Mouse (Mus musculus): ENCODE data around the gene Rassf10. TPM values are rescaled to one million over a fixed set of nuclear protein-coding genes. Genes with fewer than 3 reads are reported as not detected.

The Rassf10 gene
- polyA plus RNA-seq, 1 experiment, result 0.99 TPM

DNA sequence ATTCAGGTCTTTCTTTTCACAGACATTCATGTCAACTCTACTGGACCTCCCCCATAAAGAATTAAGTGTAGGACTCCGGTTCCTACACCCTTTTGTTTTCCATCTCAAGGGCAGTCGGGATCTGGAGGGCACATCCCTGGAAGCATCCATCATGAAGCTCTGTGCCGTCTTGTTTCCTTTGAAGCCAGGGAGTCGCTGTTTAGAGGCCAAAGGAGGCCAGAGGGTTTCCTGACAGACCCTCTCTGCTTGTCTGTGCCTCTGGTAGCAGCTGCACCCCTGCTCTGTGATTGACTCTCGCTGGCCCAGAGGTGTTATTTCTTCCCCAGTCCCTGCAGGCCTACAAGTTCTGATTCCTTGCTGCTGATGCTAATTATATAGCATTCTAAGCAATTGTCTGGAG is 14.8 kb upstream of the Rassf10 start:
- Histone ChIP-seq H3K27ac (ENCODE audit: insufficient read depth, low read depth, low read length) (no peak overlapping the region), H3K36me3 (ENCODE audit: control insufficient read depth, insufficient read depth, low read length) (no peaks in the 10 kb centered on the region), H3K4me1 (ENCODE audit: control insufficient read depth, insufficient read depth, insufficient read length, low read length) (no peaks in the 10 kb centered on the region), H3K4me3 (ENCODE audit: low read depth, low read length) (no peak overlapping the region), H3K27me3 (ENCODE audit: control insufficient read depth, insufficient read depth, low read length) (no peaks in the 10 kb centered on the region)
- 79% methylated on average over 5 of the region's 5 CpGs for WGBS
- TF ChIP-seq CTCF (IDR thresholded peaks at IDR 0.05; ENCODE audit: extremely low read depth, insufficient read length, insufficient replicate concordance, low read depth, low read length) (no peak), POLR2A (IDR thresholded peaks at IDR 0.05; ENCODE audit: low read depth, low read length) (no peak)

DNA sequence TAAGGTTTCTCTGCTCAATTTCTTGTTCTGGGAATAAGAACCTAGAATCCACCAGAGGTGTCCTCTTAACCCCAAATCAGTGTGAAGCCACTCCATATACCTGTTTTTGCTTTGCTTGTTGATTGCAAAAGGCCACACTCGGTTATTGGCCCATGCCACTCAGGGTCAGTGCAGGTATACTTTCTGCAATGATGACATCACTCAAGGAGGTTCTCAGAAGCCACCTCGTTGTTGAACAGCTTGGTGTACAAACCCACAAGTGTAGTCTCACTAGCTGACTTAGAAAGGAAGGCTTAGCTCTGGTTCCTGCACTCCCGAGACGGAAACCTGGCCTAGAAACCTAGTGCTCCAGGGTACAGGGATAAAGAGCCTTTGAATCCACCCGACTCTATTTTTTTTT is 11.2 kb upstream of the Rassf10 start:
- H3K4me1 ChIP-seq (ENCODE audit: control insufficient read depth, insufficient read depth, insufficient read length, low read length), result no peaks in the 10 kb centered on the region
- no peaks in the 10 kb centered on the region for H3K27me3 ChIP-seq (ENCODE audit: control insufficient read depth, insufficient read depth, low read length)
- 62% methylated on average over 5 of the region's 5 CpGs for WGBS
- H3K36me3 ChIP-seq (ENCODE audit: control insufficient read depth, insufficient read depth, low read length), result no peaks in the 10 kb centered on the region
- H3K4me3 ChIP-seq (ENCODE audit: low read depth, low read length), result no peak overlapping the region
- TF ChIP-seq POLR2A (IDR thresholded peaks at IDR 0.05; ENCODE audit: low read depth, low read length) (no peak), CTCF (IDR thresholded peaks at IDR 0.05; ENCODE audit: extremely low read depth, insufficient read length, insufficient replicate concordance, low read depth, low read length) (no peak)
- no peak overlapping the region for H3K27ac ChIP-seq (ENCODE audit: insufficient read depth, low read depth, low read length)

DNA sequence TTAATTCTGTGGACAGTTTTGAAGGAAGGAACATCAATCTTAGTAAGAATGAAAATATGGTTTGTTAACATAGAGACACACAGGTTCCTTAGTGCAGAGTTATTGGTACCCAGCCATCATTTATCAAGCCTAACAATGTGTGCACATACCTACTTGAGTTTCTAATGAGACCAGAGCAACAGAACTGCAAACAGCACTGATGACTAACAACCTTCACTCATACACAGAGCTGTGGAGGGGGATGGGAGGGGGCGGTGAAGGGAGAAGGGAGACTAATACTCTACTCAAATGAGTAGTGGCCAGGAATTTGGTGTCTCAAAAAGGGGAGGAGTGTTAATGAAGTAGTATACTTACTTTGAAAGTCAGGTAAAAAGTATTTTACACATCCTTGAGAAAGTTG is 10.7 kb upstream of the Rassf10 start:
- Histone ChIP-seq H3K27me3 (ENCODE audit: control insufficient read depth, insufficient read depth, low read length) (no peaks in the 10 kb centered on the region), H3K27ac (ENCODE audit: insufficient read depth, low read depth, low read length) (no peak overlapping the region), H3K4me3 (ENCODE audit: low read depth, low read length) (no peak overlapping the region), H3K36me3 (ENCODE audit: control insufficient read depth, insufficient read depth, low read length) (no peaks in the 10 kb centered on the region), H3K4me1 (ENCODE audit: control insufficient read depth, insufficient read depth, insufficient read length, low read length) (no peaks in the 10 kb centered on the region)
- no peak for TF ChIP-seq POLR2A (IDR thresholded peaks at IDR 0.05; ENCODE audit: low read depth, low read length)
- no peak for TF ChIP-seq CTCF (IDR thresholded peaks at IDR 0.05; ENCODE audit: extremely low read depth, insufficient read length, insufficient replicate concordance, low read depth, low read length)
- 74% methylated on average over 1 of the region's 1 CpGs for WGBS

DNA sequence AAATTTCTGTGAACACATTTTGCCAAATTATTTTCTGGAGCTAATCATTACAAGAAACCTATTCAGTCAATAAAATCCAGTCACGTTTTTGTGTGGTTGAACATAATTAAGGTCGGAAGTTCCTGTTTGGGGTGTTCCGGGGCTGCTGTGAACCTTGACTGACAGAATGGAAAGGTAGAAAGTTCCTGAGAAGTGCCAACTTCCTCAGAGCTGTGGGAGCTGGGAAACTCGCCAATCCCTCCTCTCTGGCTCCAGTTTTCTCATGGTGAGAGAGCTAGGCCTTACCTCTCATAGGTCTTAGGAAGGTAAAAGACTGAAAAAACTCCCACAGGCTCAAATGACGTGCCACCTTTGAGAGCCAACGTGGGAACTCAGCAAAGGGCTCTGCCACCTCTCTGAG is 7.1 kb upstream of the Rassf10 start:
- 22% methylated on average over 6 of the region's 6 CpGs for WGBS
- Histone ChIP-seq H3K4me1 (ENCODE audit: control insufficient read depth, insufficient read depth, insufficient read length, low read length) (no peaks in the 10 kb centered on the region), H3K27ac (ENCODE audit: insufficient read depth, low read depth, low read length) (no peak overlapping the region), H3K36me3 (ENCODE audit: control insufficient read depth, insufficient read depth, low read length) (no peaks in the 10 kb centered on the region), H3K4me3 (ENCODE audit: low read depth, low read length) (no peak overlapping the region), H3K27me3 (ENCODE audit: control insufficient read depth, insufficient read depth, low read length) (no peaks in the 10 kb centered on the region)
- no peak for TF ChIP-seq CTCF (IDR thresholded peaks at IDR 0.05; ENCODE audit: extremely low read depth, insufficient read length, insufficient replicate concordance, low read depth, low read length)
- no peak for TF ChIP-seq POLR2A (IDR thresholded peaks at IDR 0.05; ENCODE audit: low read depth, low read length)

DNA sequence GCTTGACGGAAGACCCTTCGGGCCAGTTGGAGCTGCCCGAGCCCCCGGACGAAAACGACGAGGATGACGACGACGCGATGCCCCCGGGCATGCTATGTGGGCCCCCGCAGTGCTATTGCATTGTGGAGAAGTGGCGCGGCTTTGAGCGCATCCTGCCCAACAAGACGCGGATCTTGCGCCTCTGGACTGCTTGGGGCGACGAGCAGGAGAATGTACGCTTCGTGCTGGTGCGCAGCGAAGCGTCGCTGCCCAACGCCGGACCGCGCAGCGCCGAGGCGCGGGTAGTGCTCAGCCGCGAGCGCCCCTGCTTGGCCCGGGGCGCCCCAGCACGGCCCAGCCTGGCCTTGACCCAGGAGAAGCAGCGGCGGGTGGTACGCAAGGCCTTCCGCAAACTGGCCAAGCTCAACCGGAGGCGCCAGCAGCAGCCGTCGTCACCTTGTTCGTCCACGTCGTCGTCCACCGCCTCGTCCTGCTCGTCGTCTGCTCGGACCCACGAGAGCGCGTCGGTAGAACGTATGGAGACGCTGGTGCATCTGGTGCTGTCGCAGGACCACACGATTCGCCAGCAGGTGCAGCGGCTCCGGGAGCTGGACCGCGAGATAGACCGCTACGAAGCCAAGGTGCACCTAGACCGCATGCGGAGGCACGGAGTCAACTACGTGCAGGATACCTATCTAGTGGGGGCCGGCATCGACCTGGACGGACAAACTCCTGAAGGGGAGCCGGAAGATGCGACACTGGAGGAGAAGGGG is 765 bp downstream of the Rassf10 start:
- 1% methylated on average over 82 of the region's 82 CpGs for WGBS
- Histone ChIP-seq H3K27me3 (ENCODE audit: control insufficient read depth, insufficient read depth, low read length) (peaks cover 13% of the 10 kb centered on the region; the same call in 1 of the 2 replicates), H3K36me3 (ENCODE audit: control insufficient read depth, insufficient read depth, low read length) (no peaks in the 10 kb centered on the region), H3K4me1 (ENCODE audit: control insufficient read depth, insufficient read depth, insufficient read length, low read length) (peaks cover 14% of the 10 kb centered on the region), H3K27ac (ENCODE audit: insufficient read depth, low read depth, low read length) (no peak overlapping the region), H3K4me3 (ENCODE audit: low read depth, low read length) (peak overlapping the region; percentile 59)
- TF ChIP-seq POLR2A (IDR thresholded peaks at IDR 0.05; ENCODE audit: low read depth, low read length) (no peak), CTCF (IDR thresholded peaks at IDR 0.05; ENCODE audit: extremely low read depth, insufficient read length, insufficient replicate concordance, low read depth, low read length) (no peak)

DNA sequence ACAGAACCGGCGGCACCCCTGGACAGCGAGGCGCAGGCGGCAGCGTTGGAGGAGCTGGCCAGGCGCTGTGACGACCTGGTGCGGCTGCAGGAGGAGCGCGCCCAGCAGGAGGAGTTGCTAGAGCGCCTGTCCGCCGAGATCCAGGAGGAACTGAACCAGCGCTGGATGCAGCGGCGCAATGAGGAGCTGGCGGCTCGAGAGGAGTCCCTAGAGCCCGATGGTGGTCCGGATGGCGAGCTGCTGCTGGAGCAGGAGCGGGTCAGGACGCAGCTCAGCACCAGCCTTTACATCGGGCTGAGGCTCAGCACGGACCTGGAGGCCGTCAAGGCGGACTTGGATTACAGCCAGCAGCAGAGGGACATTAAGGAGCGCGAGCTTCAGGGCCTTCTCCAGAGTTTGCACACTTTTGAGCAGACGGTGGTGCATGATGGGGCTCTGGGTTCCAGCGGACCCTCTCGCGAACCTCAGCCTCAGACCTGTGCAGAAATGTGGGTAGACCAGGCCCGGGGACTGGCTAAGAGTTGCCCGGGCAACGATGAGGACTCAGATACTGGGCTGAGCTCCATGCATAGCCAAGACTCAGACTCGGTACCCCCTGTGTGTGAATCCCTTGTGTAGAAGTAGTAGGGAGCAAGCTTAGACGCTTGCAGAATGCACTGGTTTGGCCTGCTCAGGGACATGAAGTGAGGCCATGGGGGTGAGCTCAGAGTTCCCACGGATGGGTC is 1.5 kb downstream of the Rassf10 start:
- TF ChIP-seq CTCF (IDR thresholded peaks at IDR 0.05; ENCODE audit: extremely low read depth, insufficient read length, insufficient replicate concordance, low read depth, low read length) (no peak), POLR2A (IDR thresholded peaks at IDR 0.05; ENCODE audit: low read depth, low read length) (no peak)
- WGBS, result 4% methylated on average over 40 of the region's 40 CpGs
- H3K27ac ChIP-seq (ENCODE audit: insufficient read depth, low read depth, low read length), result no peak overlapping the region

DNA sequence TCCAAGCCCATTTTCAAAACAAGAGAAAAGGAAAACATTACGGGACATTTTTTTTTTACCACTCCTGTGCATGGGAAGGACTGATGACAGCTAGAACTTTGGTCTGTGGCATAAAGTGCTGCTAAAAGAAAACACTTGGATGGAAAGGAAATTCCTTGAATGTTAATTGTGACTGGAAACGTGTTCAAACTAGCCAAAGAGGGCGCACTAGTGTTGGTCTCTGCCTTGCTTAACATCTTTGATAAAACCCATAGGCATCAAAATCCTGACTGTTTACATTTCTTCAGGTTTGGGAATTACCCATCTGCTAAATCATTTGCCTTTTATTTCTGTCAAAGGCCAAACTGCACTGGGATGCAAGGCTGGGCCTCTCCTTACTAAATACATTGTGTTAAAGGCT is 2.2 kb downstream of the Rassf10 start:
- Histone ChIP-seq H3K4me3 (ENCODE audit: low read depth, low read length) (no peak overlapping the region), H3K36me3 (ENCODE audit: control insufficient read depth, insufficient read depth, low read length) (no peaks in the 10 kb centered on the region), H3K27me3 (ENCODE audit: control insufficient read depth, insufficient read depth, low read length) (peaks cover 13% of the 10 kb centered on the region; the same call in 1 of the 2 replicates), H3K4me1 (ENCODE audit: control insufficient read depth, insufficient read depth, insufficient read length, low read length) (peaks cover 14% of the 10 kb centered on the region), H3K27ac (ENCODE audit: insufficient read depth, low read depth, low read length) (no peak overlapping the region)
- no peak for TF ChIP-seq POLR2A (IDR thresholded peaks at IDR 0.05; ENCODE audit: low read depth, low read length)
- no peak for TF ChIP-seq CTCF (IDR thresholded peaks at IDR 0.05; ENCODE audit: extremely low read depth, insufficient read length, insufficient replicate concordance, low read depth, low read length)
- WGBS, result 18% methylated on average over 3 of the region's 3 CpGs

More for the DNA sequence above, 1.5 kb downstream of the Rassf10 start:
- Histone ChIP-seq H3K36me3 (ENCODE audit: control insufficient read depth, insufficient read depth, low read length) (no peaks in the 10 kb centered on the region), H3K4me3 (ENCODE audit: low read depth, low read length) (peak overlapping the region; percentile 59), H3K4me1 (ENCODE audit: control insufficient read depth, insufficient read depth, insufficient read length, low read length) (peaks cover 14% of the 10 kb centered on the region), H3K27me3 (ENCODE audit: control insufficient read depth, insufficient read depth, low read length) (peaks cover 13% of the 10 kb centered on the region; the same call in 1 of the 2 replicates)
